Mouse (Mus musculus) megakaryocyte-erythroid progenitor cell, adult 5-6 weeks (primary cell): ENCODE data around the gene Med31. TPM values are rescaled to one million over a fixed set of nuclear protein-coding genes. Genes with fewer than 3 reads are reported as not detected.

Source experiments
- ATAC-seq: replicated peaks from 2 replicates; pipeline ENCODE4 v1.8.0; 2016; ENCODE audit warnings: mild to moderate bottlenecking, inconsistent platforms; ENCODE audit not compliant: severe bottlenecking, poor library complexity, low FRiP score, low TSS enrichment
- total RNA-seq, 2 experiments: library from RNA; stranded (forward) in 1 of 2; stranded (reverse) in 1 of 2; fragments of 200-1000, 215-1000 nt in 1 of 2; fragments of >200 nt in 1 of 2; fragmentation: Nextera tagmentation in 1 of 2; gene quantifications; 2 replicates each; pipeline ENCODE4 v1.2.3; 2014 to 2017

Gene Med31
- total RNA-seq (2014; fragmentation: Nextera tagmentation) (7.8 and 15.3 TPM in 2 replicates), total RNA-seq (2017) (8.9 and 18.9 TPM in 2 replicates)

GRCm38 (mm10) chr11:72215410-72215797 lies at the start of gene Med31:
Med31 (minus strand) TSS chr11:72215592.
- peak; percentile 76 for ATAC-seq

- no peak for ATAC-seq
Observed at GRCm38 (mm10) chr11:72256441-72256840, 41.0 kb upstream of the Med31 start.

GRCm38 (mm10) chr11:72255629-72256028 lies 40.2 kb upstream of the Med31 start:
- ATAC-seq: no peak

GRCm38 (mm10) chr11:72245196-72245753 lies 29.9 kb upstream of the Med31 start:
- no peak for ATAC-seq

GRCm38 (mm10) chr11:72240062-72240860 lies 24.9 kb upstream of the Med31 start:
- no peak for ATAC-seq

- no peak for ATAC-seq
Observed at GRCm38 (mm10) chr11:72234013-72234412, 18.6 kb upstream of the Med31 start.

- ATAC-seq: no peak
Observed at GRCm38 (mm10) chr11:72232991-72233390, 17.6 kb upstream of the Med31 start.

- no peak for ATAC-seq
Observed at GRCm38 (mm10) chr11:72232068-72232467, 16.7 kb upstream of the Med31 start.

- no peak for ATAC-seq
Observed at GRCm38 (mm10) chr11:72228513-72228912, 13.1 kb upstream of the Med31 start.

- ATAC-seq: no peak
Observed at GRCm38 (mm10) chr11:72226901-72227300, 11.5 kb upstream of the Med31 start.

- no peak for ATAC-seq
Observed at GRCm38 (mm10) chr11:72226020-72226791, 10.8 kb upstream of the Med31 start.

- ATAC-seq: peak; percentile 84
Observed at GRCm38 (mm10) chr11:72224865-72225264, 9.5 kb upstream of the Med31 start.

GRCm38 (mm10) chr11:72223414-72223813 lies 8.0 kb upstream of the Med31 start:
- ATAC-seq: no peak

- peak; percentile 88 for ATAC-seq
Observed at GRCm38 (mm10) chr11:72221278-72221677, 5.9 kb upstream of the Med31 start.

- ATAC-seq: no peak
Observed at GRCm38 (mm10) chr11:72217116-72217515, 1.7 kb upstream of the Med31 start.

GRCm38 (mm10) chr11:72214591-72215409 lies 592 bp downstream of the Med31 start:
- ATAC-seq: peak; percentile 99

- no peak for ATAC-seq
Observed at GRCm38 (mm10) chr11:72207834-72208377, 7.5 kb downstream of the Med31 start.

GRCm38 (mm10) chr11:72207204-72207833 lies 8.1 kb downstream of the Med31 start, which contains the start of the genes 4933427D14Rik and Txndc17:
4933427D14Rik (minus strand) TSS chr11:72207459.
Txndc17 (plus strand) TSS chr11:72207547.
- peak; percentile 91 for ATAC-seq
